Mouse (Mus musculus) cerebellum, adult 2 months (tissue): ENCODE measurements around the gene Cacybp. TPM values are rescaled to one million over a fixed set of nuclear protein-coding genes. Genes with fewer than 3 reads are reported as not detected.

Source experiments
- DNase-seq, 2 experiments: peaks; one replicate each; pipeline ENCODE4 v3.0.0; 2021
- H3K27ac ChIP-seq: fragments of 200-500 bp; 2 replicates; pipeline ENCODE4 v1.5.1; 2012; ENCODE audit warnings: low read length, control low read depth, inconsistent platforms; ENCODE audit not compliant: insufficient read depth
- H3K27me3 ChIP-seq: fragments of 200-500 bp; 2 replicates; pipeline ENCODE4 v1.6.1; 2012; ENCODE audit warnings: inconsistent platforms, mild to moderate bottlenecking, low read length, moderate library complexity; ENCODE audit not compliant: control insufficient read depth, insufficient read depth
- H3K4me1 ChIP-seq: fragments of 200-500 bp; 2 replicates; pipeline ENCODE4 v1.6.1; 2011; ENCODE audit warnings: low read length; ENCODE audit not compliant: control insufficient read depth, insufficient read depth
- H3K4me3 ChIP-seq: fragments of 200-500 bp; replicated peaks from 2 replicates; pipeline ENCODE3; 2011; ENCODE audit warnings: mild to moderate bottlenecking, low read depth, low read length, control low read depth; ENCODE audit not compliant: insufficient read depth
- CTCF ChIP-seq: fragments of 200-500 bp; IDR thresholded peaks from 2 replicates; pipeline ENCODE4 v1.5.1; 2011; ENCODE audit warnings: low read depth, mild to moderate bottlenecking, control low read depth, low read length, moderate library complexity, borderline replicate concordance; ENCODE audit not compliant: insufficient read depth
- POLR2A ChIP-seq: fragments of 200-500 bp; IDR thresholded peaks from 2 replicates; pipeline ENCODE4 v1.6.1; 2011; ENCODE audit warnings: low read length, control low read depth, borderline replicate concordance; ENCODE audit not compliant: insufficient read depth
- whole genome bisulfite sequencing: fragments of 180-500 bp; shearing (Covaris S2); methylation state at CpG from one replicate; pipeline ENCODE4 v1.1.7; 2018; 5-methylcytosine and 5-hydroxymethylcytosine counted together
- polyA plus RNA-seq: library from polyadenylated mRNA; depleted of rRNA; stranded (reverse); fragments of >200 nt; gene quantifications from 2 replicates; pipeline ENCODE4 v1.2.3, GENCODE M21; 2012; rRNA removed

Cacybp gene
- polyA plus RNA-seq: 49.8 and 55.9 TPM in 2 replicates

- peak; percentile 83 for TF ChIP-seq POLR2A
- peak; percentile 85 for TF ChIP-seq CTCF
- Histone ChIP-seq H3K27ac (peak within 1 kb of the TSS; percentile 98), H3K4me3 (peak within 1 kb of the TSS; percentile 91), H3K4me1 (peaks cover 2% of the 10 kb centered on the region; the same call in 1 of the 2 replicates), H3K27me3 (no peaks in the 10 kb centered on the region)
- under 1% methylated on average over 74 of the region's 76 CpGs for WGBS
- peak; percentile 99 to 100 for DNase-seq
Observed at GRCm38 (mm10) chr1:160212703-160213669, at the start of gene Cacybp. Gene Cacybp (minus strand): TSS chr1:160212875.

GRCm38 (mm10) chr1:160262415-160262814 lies 49.7 kb upstream of the Cacybp start:
- Histone ChIP-seq H3K27me3 (no peaks in the 10 kb centered on the region), H3K4me3 (no peak overlapping the region), H3K27ac (no peak overlapping the region), H3K4me1 (peaks cover 5% of the 10 kb centered on the region; the same call in 1 of the 2 replicates)
- TF ChIP-seq POLR2A: no peak
- no peak for TF ChIP-seq CTCF
- 87% methylated on average over 4 of the region's 4 CpGs for WGBS
- DNase-seq: no peak

- H3K27ac ChIP-seq: no peak overlapping the region
- no peak overlapping the region for H3K4me3 ChIP-seq
- no peaks in the 10 kb centered on the region for H3K27me3 ChIP-seq
- 72% methylated on average over 2 of the region's 2 CpGs for WGBS
- H3K4me1 ChIP-seq: peaks cover 5% of the 10 kb centered on the region; the same call in 1 of the 2 replicates
- no peak for TF ChIP-seq CTCF
- TF ChIP-seq POLR2A: no peak
- DNase-seq: no peak
Observed at GRCm38 (mm10) chr1:160261849-160262248, 49.2 kb upstream of the Cacybp start.

- Histone ChIP-seq H3K27me3 (no peaks in the 10 kb centered on the region), H3K4me3 (no peak overlapping the region), H3K4me1 (peaks cover 5% of the 10 kb centered on the region; the same call in 1 of the 2 replicates), H3K27ac (no peak overlapping the region)
- WGBS: 78% methylated on average over 4 of the region's 4 CpGs
- TF ChIP-seq POLR2A (no peak), CTCF (no peak)
- no peak for DNase-seq
Observed at GRCm38 (mm10) chr1:160260605-160261004, 47.9 kb upstream of the Cacybp start.

DNA sequence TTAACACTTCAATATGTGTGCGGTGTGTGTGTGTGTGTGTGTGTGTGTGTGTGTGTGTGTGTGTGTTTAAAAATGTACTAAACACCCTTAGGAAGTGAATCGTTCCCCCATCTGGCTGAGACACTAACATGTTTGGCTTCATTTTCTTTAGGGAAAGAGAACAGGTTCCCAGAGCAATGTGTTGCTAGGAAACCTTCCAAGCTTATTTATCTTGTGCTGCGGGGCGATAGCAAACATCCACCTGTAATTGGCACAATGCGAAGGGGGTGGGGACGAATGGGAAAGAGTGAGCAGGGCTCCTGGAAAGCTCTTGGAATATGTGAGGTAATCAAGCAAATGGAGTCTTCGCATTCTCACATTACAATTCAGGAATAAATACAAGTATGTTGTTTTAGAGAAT lies 47.2 kb upstream of the Cacybp start:
- Histone ChIP-seq H3K27ac (no peak overlapping the region), H3K4me3 (no peak overlapping the region), H3K27me3 (no peaks in the 10 kb centered on the region), H3K4me1 (peaks cover 5% of the 10 kb centered on the region; the same call in 1 of the 2 replicates)
- TF ChIP-seq CTCF: no peak
- TF ChIP-seq POLR2A: no peak
- 20% methylated on average over 7 of the region's 7 CpGs for WGBS
- DNase-seq: peak; percentile 48 to 77

DNA sequence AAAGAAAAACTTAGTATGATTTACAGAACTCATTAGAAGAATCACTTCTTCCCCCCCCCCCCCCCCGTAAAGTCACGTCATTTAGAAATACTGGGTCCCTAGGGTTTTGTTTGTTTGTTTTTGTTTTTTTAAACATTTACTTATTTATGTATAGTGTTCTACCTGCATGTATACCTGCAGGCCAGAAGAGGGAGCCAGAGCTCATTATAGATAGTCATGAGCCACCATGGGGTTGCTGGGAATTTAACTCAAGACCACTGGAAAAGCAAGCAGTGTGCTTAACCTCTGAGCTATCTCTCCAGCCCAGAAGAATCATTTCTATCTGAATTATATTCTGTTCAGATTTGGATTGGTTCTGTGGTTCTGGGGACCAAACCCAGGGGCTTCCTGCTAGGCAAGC lies 40.4 kb upstream of the Cacybp start:
- WGBS: 87% methylated on average over 2 of the region's 2 CpGs
- Histone ChIP-seq H3K27ac (no peak overlapping the region), H3K27me3 (no peaks in the 10 kb centered on the region), H3K4me1 (no peaks in the 10 kb centered on the region), H3K4me3 (no peak overlapping the region)
- no peak for TF ChIP-seq POLR2A
- no peak for DNase-seq

DNA sequence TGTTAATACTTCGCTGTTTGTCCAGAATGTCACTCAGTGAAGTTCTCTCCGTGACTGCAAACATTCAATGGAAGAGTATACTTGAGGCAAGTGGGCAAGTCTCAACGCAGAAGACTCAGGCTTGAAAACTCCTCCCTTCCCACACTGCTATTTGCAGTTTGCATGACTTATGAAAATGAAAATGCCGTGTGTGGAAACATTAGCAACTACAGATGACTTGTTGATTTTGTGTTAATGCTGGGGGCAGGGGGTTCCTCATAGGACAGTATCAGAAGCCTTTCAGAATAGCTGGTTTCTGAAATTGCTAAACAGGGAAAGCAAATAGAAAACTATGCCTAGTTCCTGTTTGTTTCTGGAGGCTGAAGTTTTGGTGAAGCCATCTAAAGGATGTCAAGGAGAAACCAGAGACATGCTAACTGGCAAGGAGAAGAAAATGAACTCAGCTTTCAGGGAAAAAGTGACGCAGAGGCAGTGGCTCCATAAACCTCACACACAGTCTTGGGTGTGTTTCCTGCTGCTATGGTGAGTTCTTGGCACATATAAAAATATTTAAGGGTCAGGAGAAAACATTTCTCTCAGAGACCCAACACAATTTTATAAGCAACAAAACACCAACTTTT lies 38.8 kb upstream of the Cacybp start:
- H3K4me3 ChIP-seq: no peak overlapping the region
- peaks cover 3% of the 10 kb centered on the region; the same call in 1 of the 2 replicates for H3K4me1 ChIP-seq
- DNase-seq: no peak
- WGBS: 83% methylated on average over 5 of the region's 5 CpGs
- TF ChIP-seq CTCF (no peak), POLR2A (no peak)
- H3K27ac ChIP-seq: no peak overlapping the region
- H3K27me3 ChIP-seq: no peaks in the 10 kb centered on the region
